Comparison of ENCODE assay signal across 8 mouse cellular contexts in genomic region chr9:108949231-108949966, GRCm38 (mm10). TPM values are rescaled to one million over a fixed set of nuclear protein-coding genes. Genes with fewer than 3 reads are reported as not detected.
DNase-seq lines count a peak whose midpoint lies in the region; ATAC-seq lines count a peak whose summit lies in the region.

No protein-coding gene starts in this region.

- peaks cover 68% of the 10 kb centered on the region for H3K36me3 ChIP-seq in heart, embryonic 13.5 days
- peaks cover 25% of the 10 kb centered on the region for H3K36me3 ChIP-seq in limb, embryonic 11.5 days (ENCODE audit: control insufficient read depth, insufficient read depth, low read length)
- H3K36me3 ChIP-seq in neural tube, embryonic 15.5 days = peaks cover 59% of the 10 kb centered on the region

- peak overlapping the region; percentile 78 for H3K27ac ChIP-seq in heart, embryonic 13.5 days (replicated peaks)
- H3K27ac ChIP-seq in limb, embryonic 11.5 days (replicated peaks; ENCODE audit: low read depth, low read length) = peak overlapping the region; percentile 79
- no peak overlapping the region for H3K27ac ChIP-seq in neural tube, embryonic 15.5 days (replicated peaks)

- peak overlapping the region; percentile 55 for H3K9ac ChIP-seq in heart, embryonic 13.5 days
- no peak overlapping the region for H3K9ac ChIP-seq in limb, embryonic 11.5 days (ENCODE audit: low read length)
- no peak overlapping the region for H3K9ac ChIP-seq in neural tube, embryonic 15.5 days (replicated peaks)

- DNase-seq in adrenal gland, postnatal 10 days = peak; percentile 55
- DNase-seq in adrenal gland, postnatal 4 days (ENCODE audit: low spot score in 2 of 2) = no peak
- peak; percentile 53 to 67 for DNase-seq in cerebellum, postnatal 36 days
- peak; percentile 78 for DNase-seq in limb, embryonic 11.5 days (ENCODE audit: low spot score)
- DNase-seq in frontal cortex, postnatal 14 days (ENCODE audit: low spot score in 2 of 2) = no peak

- H3K4me2 ChIP-seq in heart, embryonic 13.5 days = no peak overlapping the region
- peak overlapping the region; percentile 11; the same call in 1 of the 2 replicates for H3K4me2 ChIP-seq in limb, embryonic 11.5 days (ENCODE audit: low read depth, severe bottlenecking)
- no peak overlapping the region for H3K4me2 ChIP-seq in neural tube, embryonic 15.5 days

- ATAC-seq in heart, embryonic 13.5 days (ENCODE audit: extremely low read depth, insufficient number of reproducible peaks, low FRiP score, low TSS enrichment) = peak; percentile 16; the same call in 1 of the 2 replicates
- ATAC-seq in limb, embryonic 11.5 days (ENCODE audit: insufficient number of reproducible peaks, low FRiP score, low TSS enrichment, low read depth) = peak; percentile 66
- no peak; the same call in 1 of the 2 replicates for ATAC-seq in neural tube, embryonic 15.5 days (ENCODE audit: low FRiP score)
- ATAC-seq in activated CD4-positive, CD25-positive, alpha-beta regulatory T cell, adult 4 months = no peak

- no peak overlapping the region for H3K4me3 ChIP-seq in heart, embryonic 13.5 days
- no peak overlapping the region for H3K4me3 ChIP-seq in limb, embryonic 11.5 days (ENCODE audit: low read depth, low read length)
- no peak overlapping the region for H3K4me3 ChIP-seq in neural tube, embryonic 15.5 days (replicated peaks)

- 76% methylated on average over 13 of the region's 13 CpGs for WGBS in heart, embryonic 13.5 days
- 31% methylated on average over 13 of the region's 13 CpGs for WGBS in limb, embryonic 11.5 days
- 88% methylated on average over 13 of the region's 13 CpGs for whole genome bisulfite sequencing in neural tube, embryonic 15.5 days

- H3K9me3 ChIP-seq in heart, embryonic 13.5 days = no peaks in the 10 kb centered on the region
- no peaks in the 10 kb centered on the region for H3K9me3 ChIP-seq in limb, embryonic 11.5 days (ENCODE audit: control insufficient read depth, low read length)
- no peaks in the 10 kb centered on the region for H3K9me3 ChIP-seq in neural tube, embryonic 15.5 days (replicated peaks)

- peaks cover 26% of the 10 kb centered on the region for H3K27me3 ChIP-seq in heart, embryonic 13.5 days (replicated peaks)
- H3K27me3 ChIP-seq in limb, embryonic 11.5 days (ENCODE audit: control insufficient read depth, insufficient read depth, low read length) = peaks cover 12% of the 10 kb centered on the region
- peaks cover 23% of the 10 kb centered on the region for H3K27me3 ChIP-seq in neural tube, embryonic 15.5 days (replicated peaks)

- H3K4me1 ChIP-seq in heart, embryonic 13.5 days = peaks cover 36% of the 10 kb centered on the region
- H3K4me1 ChIP-seq in limb, embryonic 11.5 days (ENCODE audit: control insufficient read depth, insufficient read depth, low read length) = peaks cover 26% of the 10 kb centered on the region
- H3K4me1 ChIP-seq in neural tube, embryonic 15.5 days = no peaks in the 10 kb centered on the region

RNA-seq across cellular contexts. Expression of gene Col7a1, which starts 4.0 kb away (rescaled TPM):
- total RNA-seq in adrenal gland, postnatal 10 days (2021) = 1 to 10 TPM; 3.7 TPM
- 1 to 10 TPM; 9.0 to 9.5 TPM for total RNA-seq in adrenal gland, postnatal 4 days (2021)
- polyA plus RNA-seq in heart, embryonic 13.5 days (2015; fragmentation: Nextera tagmentation; extraction: Ambion mirVana) = 0.82 and 1.3 TPM in 2 replicates
- polyA plus RNA-seq in limb, embryonic 11.5 days (2014; fragmentation: Nextera tagmentation; extraction: Ambion mirVana) = 4.7 and 5.0 TPM in 2 replicates
- 1.8 and 2.8 TPM in 2 replicates for polyA plus RNA-seq in neural tube, embryonic 15.5 days (2015; fragmentation: Nextera tagmentation; extraction: Ambion mirVana)
- polyA plus RNA-seq in activated CD4-positive, CD25-positive, alpha-beta regulatory T cell, adult 4 months (2017; shearing (Covaris generic)) = not detected

RNA-seq across cellular contexts. Expression of gene Uqcrc1, which starts 13.0 kb away (rescaled TPM):
- 1,000 to 10,000 TPM; 1,423 to 1,562 TPM for total RNA-seq in adrenal gland, postnatal 10 days (2021)
- 100 to 1,000 TPM; 475 to 524 TPM for total RNA-seq in adrenal gland, postnatal 4 days (2021)
- 749 and 828 TPM in 2 replicates for polyA plus RNA-seq in heart, embryonic 13.5 days (2015; fragmentation: Nextera tagmentation; extraction: Ambion mirVana)
- 463 and 485 TPM in 2 replicates for polyA plus RNA-seq in limb, embryonic 11.5 days (2014; fragmentation: Nextera tagmentation; extraction: Ambion mirVana)
- 511 and 515 TPM in 2 replicates for polyA plus RNA-seq in neural tube, embryonic 15.5 days (2015; fragmentation: Nextera tagmentation; extraction: Ambion mirVana)
- 100 to 1,000 TPM; 164 to 177 TPM for polyA plus RNA-seq in activated CD4-positive, CD25-positive, alpha-beta regulatory T cell, adult 4 months (2017; shearing (Covaris generic))

RNA-seq across cellular contexts. Expression of gene Tmem89, which starts 35.0 kb away (rescaled TPM):
- not detected for total RNA-seq in adrenal gland, postnatal 10 days (2021)
- under 1 TPM in 1 of 2 experiments, not detected in 1; 0.34 TPM for total RNA-seq in adrenal gland, postnatal 4 days (2021)
- not detected in 2 replicates for polyA plus RNA-seq in heart, embryonic 13.5 days (2015; fragmentation: Nextera tagmentation; extraction: Ambion mirVana)
- polyA plus RNA-seq in limb, embryonic 11.5 days (2014; fragmentation: Nextera tagmentation; extraction: Ambion mirVana) = not detected in 2 replicates
- polyA plus RNA-seq in neural tube, embryonic 15.5 days (2015; fragmentation: Nextera tagmentation; extraction: Ambion mirVana) = 0.32 TPM in 1 of 2 replicates, not detected in the other
- not detected for polyA plus RNA-seq in activated CD4-positive, CD25-positive, alpha-beta regulatory T cell, adult 4 months (2017; shearing (Covaris generic))

RNA-seq across cellular contexts. Expression of gene Ucn2, which starts 36.4 kb away (rescaled TPM):
- under 1 TPM; 0.33 to 0.39 TPM for total RNA-seq in adrenal gland, postnatal 10 days (2021)
- 1 to 10 TPM in 1 of 2 experiments, under 1 TPM in 1; 0.78 to 1.6 TPM for total RNA-seq in adrenal gland, postnatal 4 days (2021)
- not detected in 2 replicates for polyA plus RNA-seq in heart, embryonic 13.5 days (2015; fragmentation: Nextera tagmentation; extraction: Ambion mirVana)
- polyA plus RNA-seq in limb, embryonic 11.5 days (2014; fragmentation: Nextera tagmentation; extraction: Ambion mirVana) = 0.21 TPM in 1 of 2 replicates, not detected in the other
- not detected in 2 replicates for polyA plus RNA-seq in neural tube, embryonic 15.5 days (2015; fragmentation: Nextera tagmentation; extraction: Ambion mirVana)
- not detected for polyA plus RNA-seq in activated CD4-positive, CD25-positive, alpha-beta regulatory T cell, adult 4 months (2017; shearing (Covaris generic))

RNA-seq across cellular contexts. Expression of gene Pfkfb4, which starts 42.2 kb away (rescaled TPM):
- 1 to 10 TPM; 3.2 to 8.1 TPM for total RNA-seq in adrenal gland, postnatal 10 days (2021)
- total RNA-seq in adrenal gland, postnatal 4 days (2021) = 1 to 10 TPM; 5.3 to 9.1 TPM
- polyA plus RNA-seq in heart, embryonic 13.5 days (2015; fragmentation: Nextera tagmentation; extraction: Ambion mirVana) = 2.8 and 2.9 TPM in 2 replicates
- 9.4 and 13.3 TPM in 2 replicates for polyA plus RNA-seq in limb, embryonic 11.5 days (2014; fragmentation: Nextera tagmentation; extraction: Ambion mirVana)
- polyA plus RNA-seq in neural tube, embryonic 15.5 days (2015; fragmentation: Nextera tagmentation; extraction: Ambion mirVana) = 26.3 and 30.1 TPM in 2 replicates
- polyA plus RNA-seq in activated CD4-positive, CD25-positive, alpha-beta regulatory T cell, adult 4 months (2017; shearing (Covaris generic)) = 1 to 10 TPM; 2.2 to 2.5 TPM

Comparison
In these comparisons a context has a peak if more than half of its experiments do, and no peak if none do; other contexts are left out.
1. DNase-seq: peak in adrenal gland, postnatal 10 days (single experiment), cerebellum, postnatal 36 days (2 of 2) and limb, embryonic 11.5 days (single experiment); none in adrenal gland, postnatal 4 days (0 of 2) and frontal cortex, postnatal 14 days (0 of 2).
2. ATAC-seq: peak in heart, embryonic 13.5 days (single experiment) and limb, embryonic 11.5 days (single experiment); none in neural tube, embryonic 15.5 days (single experiment) and activated CD4-positive, CD25-positive, alpha-beta regulatory T cell, adult 4 months (single experiment).